Mouse (Mus musculus): ENCODE results near the gene Sparcl1. TPM values are rescaled to one million over a fixed set of nuclear protein-coding genes. Genes with fewer than 3 reads are reported as not detected.

The Sparcl1 gene
- polyA plus RNA-seq, 1 experiment: 1,724 TPM

- no peak for DNase-seq
- Histone ChIP-seq H3K27ac (ENCODE audit: insufficient read depth, low read length) (no peak overlapping the region), H3K4me1 (ENCODE audit: control insufficient read depth, insufficient read depth, low read length) (no peaks in the 10 kb centered on the region), H3K4me3 (replicated peaks; ENCODE audit: insufficient read depth, low read depth, low read length) (no peak overlapping the region), H3K27me3 (ENCODE audit: control insufficient read depth, insufficient read depth, low read length) (no peaks in the 10 kb centered on the region; the same call in 1 of the 2 replicates)
- WGBS: 88% methylated on average over 12 of the region's 12 CpGs
- TF ChIP-seq POLR2A (IDR thresholded peaks at IDR 0.05; ENCODE audit: borderline replicate concordance, insufficient read depth, low read length): no peak
These were observed 13.2 kb upstream of the Sparcl1 start for GRCm38 (mm10) chr5:104126561-104127320.

- no peaks in the 10 kb centered on the region for H3K27me3 ChIP-seq (ENCODE audit: control insufficient read depth, insufficient read depth, low read length)
- no peaks in the 10 kb centered on the region for H3K4me1 ChIP-seq (ENCODE audit: control insufficient read depth, insufficient read depth, low read length)
- DNase-seq: no peak
- H3K27ac ChIP-seq (ENCODE audit: insufficient read depth, low read length): no peak overlapping the region
- TF ChIP-seq POLR2A (IDR thresholded peaks at IDR 0.05; ENCODE audit: borderline replicate concordance, insufficient read depth, low read length): no peak
- TF ChIP-seq CTCF (IDR thresholded peaks at IDR 0.05; ENCODE audit: borderline replicate concordance, insufficient read depth, low read depth, low read length): no peak
- no peak overlapping the region for H3K4me3 ChIP-seq (replicated peaks; ENCODE audit: insufficient read depth, low read depth, low read length)
- 86% methylated on average over 6 of the region's 6 CpGs for WGBS
These were observed 10.6 kb upstream of the Sparcl1 start for GRCm38 (mm10) chr5:104124016-104124658.

GRCm38 (mm10) chr5:104115890-104116289, 2.4 kb upstream of the Sparcl1 start:
- H3K27me3 ChIP-seq (ENCODE audit: control insufficient read depth, insufficient read depth, low read length): no peaks in the 10 kb centered on the region
- no peak for TF ChIP-seq POLR2A (IDR thresholded peaks at IDR 0.05; ENCODE audit: borderline replicate concordance, insufficient read depth, low read length)
- TF ChIP-seq CTCF (IDR thresholded peaks at IDR 0.05; ENCODE audit: borderline replicate concordance, insufficient read depth, low read depth, low read length): no peak
- H3K4me3 ChIP-seq (replicated peaks; ENCODE audit: insufficient read depth, low read depth, low read length): no peak overlapping the region
- H3K4me1 ChIP-seq (ENCODE audit: control insufficient read depth, insufficient read depth, low read length): no peaks in the 10 kb centered on the region
- DNase-seq: no peak
- no peak overlapping the region for H3K27ac ChIP-seq (ENCODE audit: insufficient read depth, low read length)
- WGBS: 39% methylated on average over 4 of the region's 4 CpGs

GRCm38 (mm10) chr5:104115118-104115517, 1.6 kb upstream of the Sparcl1 start:
- H3K4me1 ChIP-seq (ENCODE audit: control insufficient read depth, insufficient read depth, low read length): no peaks in the 10 kb centered on the region
- H3K27ac ChIP-seq (ENCODE audit: insufficient read depth, low read length): peak overlapping the region; percentile 7; the same call in 1 of the 2 replicates
- H3K27me3 ChIP-seq (ENCODE audit: control insufficient read depth, insufficient read depth, low read length): no peaks in the 10 kb centered on the region
- WGBS: 46% methylated on average over 14 of the region's 14 CpGs
- no peak for TF ChIP-seq POLR2A (IDR thresholded peaks at IDR 0.05; ENCODE audit: borderline replicate concordance, insufficient read depth, low read length)
- no peak for TF ChIP-seq CTCF (IDR thresholded peaks at IDR 0.05; ENCODE audit: borderline replicate concordance, insufficient read depth, low read depth, low read length)
- DNase-seq: peak in 1 of 2 experiments; percentile 17
- H3K4me3 ChIP-seq (replicated peaks; ENCODE audit: insufficient read depth, low read depth, low read length): no peak overlapping the region

GRCm38 (mm10) chr5:104112511-104112910, 1.0 kb downstream of the Sparcl1 start:
- TF ChIP-seq CTCF (IDR thresholded peaks at IDR 0.05; ENCODE audit: borderline replicate concordance, insufficient read depth, low read depth, low read length) (no peak), POLR2A (IDR thresholded peaks at IDR 0.05; ENCODE audit: borderline replicate concordance, insufficient read depth, low read length) (no peak)
- Histone ChIP-seq H3K27ac (ENCODE audit: insufficient read depth, low read length) (peak overlapping the region; percentile 65), H3K4me1 (ENCODE audit: control insufficient read depth, insufficient read depth, low read length) (peaks cover 6% of the 10 kb centered on the region), H3K4me3 (replicated peaks; ENCODE audit: insufficient read depth, low read depth, low read length) (peak overlapping the region; percentile 34), H3K27me3 (ENCODE audit: control insufficient read depth, insufficient read depth, low read length) (no peaks in the 10 kb centered on the region)
- no peak for DNase-seq
- WGBS: 73% methylated on average over 5 of the region's 5 CpGs

GRCm38 (mm10) chr5:104112016-104112415, 1.5 kb downstream of the Sparcl1 start:
- peak overlapping the region; percentile 34; the same call in 1 of the 2 replicates for H3K27ac ChIP-seq (ENCODE audit: insufficient read depth, low read length)
- DNase-seq: peak in 1 of 2 experiments; percentile 15
- peak overlapping the region; percentile 42 for H3K4me3 ChIP-seq (replicated peaks; ENCODE audit: insufficient read depth, low read depth, low read length)
- TF ChIP-seq CTCF (IDR thresholded peaks at IDR 0.05; ENCODE audit: borderline replicate concordance, insufficient read depth, low read depth, low read length) (no peak), POLR2A (IDR thresholded peaks at IDR 0.05; ENCODE audit: borderline replicate concordance, insufficient read depth, low read length) (no peak)
- H3K27me3 ChIP-seq (ENCODE audit: control insufficient read depth, insufficient read depth, low read length): no peaks in the 10 kb centered on the region
- H3K4me1 ChIP-seq (ENCODE audit: control insufficient read depth, insufficient read depth, low read length): peaks cover 6% of the 10 kb centered on the region
- WGBS: 40% methylated on average over 9 of the region's 9 CpGs

GRCm38 (mm10) chr5:104110171-104110920, 3.2 kb downstream of the Sparcl1 start:
- TF ChIP-seq CTCF (IDR thresholded peaks at IDR 0.05; ENCODE audit: borderline replicate concordance, insufficient read depth, low read depth, low read length) (no peak), POLR2A (IDR thresholded peaks at IDR 0.05; ENCODE audit: borderline replicate concordance, insufficient read depth, low read length) (no peak)
- H3K27ac ChIP-seq (ENCODE audit: insufficient read depth, low read length): peak overlapping the region; percentile 71; the same call in 1 of the 2 replicates
- 61% methylated on average over 9 of the region's 9 CpGs for WGBS
- peak; percentile 18 to 48 for DNase-seq
- H3K27me3 ChIP-seq (ENCODE audit: control insufficient read depth, insufficient read depth, low read length): no peaks in the 10 kb centered on the region
- H3K4me3 ChIP-seq (replicated peaks; ENCODE audit: insufficient read depth, low read depth, low read length): no peak overlapping the region
- peaks cover 6% of the 10 kb centered on the region for H3K4me1 ChIP-seq (ENCODE audit: control insufficient read depth, insufficient read depth, low read length)

Measured in cerebellum, adult 2 months (tissue).